Mouse (Mus musculus) ovary, postnatal 10 days (tissue): ENCODE data around the gene Abhd16a.
"Not testable (repeated sequence)": the region's sequence is repeated elsewhere in the genome, so short reads cannot be mapped to it uniquely, and the experiment has no call there.

ENCODE experiments used
- DNase-seq: peaks from one replicate; pipeline ENCODE4 v3.0.0; 2022; ENCODE audit warnings: low spot score

Gene Abhd16a

GRCm38 (mm10) chr17:35121143-35121799 lies 32.2 kb downstream of the Abhd16a start, which contains the start of gene Gpank1:
Gene Gpank1 (plus strand): TSS chr17:35121455.
- DNase-seq = peak; percentile 86

DNA sequence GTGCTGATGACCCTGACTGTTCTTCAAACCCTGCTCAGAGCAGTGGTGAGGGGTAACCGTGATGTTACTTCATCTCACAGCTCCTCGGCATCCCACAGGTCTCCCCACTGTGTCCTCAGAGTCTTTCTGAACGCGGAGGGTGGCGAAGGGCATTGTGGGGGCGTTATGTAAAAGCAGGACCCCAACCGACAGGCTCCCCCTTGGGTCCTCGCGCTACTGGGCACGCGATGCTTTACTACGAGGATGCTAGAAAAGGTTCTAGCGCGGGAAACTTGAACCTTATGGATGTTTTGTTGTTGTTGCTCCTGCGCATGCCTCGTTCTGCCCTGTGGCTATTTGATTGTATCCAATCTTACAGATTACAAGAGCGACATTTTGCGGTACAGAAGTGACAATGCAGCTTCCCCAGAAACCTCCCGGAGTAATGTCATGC lies 32.8 kb downstream of the Abhd16a start, which contains the start of gene Csnk2b:
TSS of gene Csnk2b (minus strand) at position 183 of the 433 bp plus-strand sequence.
- DNase-seq = no peak

DNA sequence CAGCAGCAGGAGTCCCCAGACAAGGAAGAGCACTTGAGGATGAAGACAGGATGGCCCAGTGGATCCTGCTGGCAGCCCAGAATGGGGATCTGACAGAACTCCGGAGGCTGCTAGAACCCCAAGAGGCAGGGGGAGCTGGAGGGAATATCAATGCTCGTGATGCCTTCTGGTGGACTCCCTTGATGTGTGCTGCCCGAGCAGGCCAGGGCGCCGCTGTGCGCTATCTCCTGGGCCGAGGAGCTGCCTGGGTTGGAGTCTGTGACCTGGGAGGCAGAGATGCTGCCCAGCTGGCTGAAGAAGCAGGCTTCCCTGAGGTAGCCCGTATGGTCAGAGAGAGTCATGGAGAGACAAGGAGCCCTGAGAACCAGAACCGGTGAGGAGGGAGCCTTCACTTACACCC lies 34.2 kb downstream of the Abhd16a start:
- not testable (repeated sequence) for DNase-seq

- not testable (repeated sequence) for DNase-seq
Observed at GRCm38 (mm10) chr17:35124261-35124896, 35.3 kb downstream of the Abhd16a start.

GRCm38 (mm10) chr17:35125081-35125480 lies 36.0 kb downstream of the Abhd16a start:
- no peak for DNase-seq

- no peak for DNase-seq
Observed at GRCm38 (mm10) chr17:35125578-35125977, 36.5 kb downstream of the Abhd16a start.

DNA sequence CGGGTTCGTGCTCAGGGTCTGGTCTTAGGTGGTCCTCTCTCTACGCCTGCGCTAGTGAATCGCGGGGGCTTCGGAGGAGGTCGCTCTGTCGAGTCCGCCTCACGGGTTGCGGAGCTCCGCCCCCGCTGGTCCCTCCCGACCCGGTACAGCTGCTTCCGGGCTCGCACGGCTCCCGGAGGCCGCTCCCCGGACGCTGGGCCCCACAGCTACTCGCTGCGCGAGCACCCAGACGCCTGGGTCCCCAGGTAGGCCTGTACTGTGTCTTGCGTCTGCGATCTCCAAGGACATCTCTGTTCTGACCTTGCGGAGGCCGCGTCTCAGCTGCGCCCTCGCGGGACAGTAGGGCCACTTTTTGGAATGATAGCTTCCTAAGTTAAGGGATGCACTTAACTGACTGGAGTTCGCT lies 37.1 kb downstream of the Abhd16a start, which contains the start of gene D17H6S53E:
TSS of gene D17H6S53E (plus strand) at position 168 of the 406 bp plus-strand sequence.
- peak; percentile 56 for DNase-seq

- DNase-seq = no peak
Observed at GRCm38 (mm10) chr17:35127017-35127416, 38.0 kb downstream of the Abhd16a start.

GRCm38 (mm10) chr17:35128996-35129395 lies 39.9 kb downstream of the Abhd16a start:
- no peak for DNase-seq

DNA sequence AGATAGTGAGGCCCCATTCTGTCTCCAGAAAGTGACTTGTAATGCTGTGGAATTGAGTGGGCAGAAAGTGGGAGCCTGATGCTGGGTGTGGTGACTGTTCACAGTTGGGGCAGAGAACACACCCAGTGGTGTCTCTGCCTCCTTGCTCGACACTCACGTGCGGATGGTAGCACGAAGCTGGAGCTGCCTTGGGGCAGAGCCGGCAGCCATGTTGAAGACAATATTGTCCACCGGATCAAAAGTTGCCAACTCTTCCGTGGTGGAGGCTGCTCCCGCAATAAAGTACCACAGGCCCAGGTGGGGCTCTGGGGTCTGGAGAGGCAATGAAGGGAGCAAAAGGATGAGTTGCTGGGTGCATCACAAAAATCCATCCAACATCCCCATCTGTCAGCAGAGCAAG lies 42.0 kb downstream of the Abhd16a start:
- no peak for DNase-seq

DNA sequence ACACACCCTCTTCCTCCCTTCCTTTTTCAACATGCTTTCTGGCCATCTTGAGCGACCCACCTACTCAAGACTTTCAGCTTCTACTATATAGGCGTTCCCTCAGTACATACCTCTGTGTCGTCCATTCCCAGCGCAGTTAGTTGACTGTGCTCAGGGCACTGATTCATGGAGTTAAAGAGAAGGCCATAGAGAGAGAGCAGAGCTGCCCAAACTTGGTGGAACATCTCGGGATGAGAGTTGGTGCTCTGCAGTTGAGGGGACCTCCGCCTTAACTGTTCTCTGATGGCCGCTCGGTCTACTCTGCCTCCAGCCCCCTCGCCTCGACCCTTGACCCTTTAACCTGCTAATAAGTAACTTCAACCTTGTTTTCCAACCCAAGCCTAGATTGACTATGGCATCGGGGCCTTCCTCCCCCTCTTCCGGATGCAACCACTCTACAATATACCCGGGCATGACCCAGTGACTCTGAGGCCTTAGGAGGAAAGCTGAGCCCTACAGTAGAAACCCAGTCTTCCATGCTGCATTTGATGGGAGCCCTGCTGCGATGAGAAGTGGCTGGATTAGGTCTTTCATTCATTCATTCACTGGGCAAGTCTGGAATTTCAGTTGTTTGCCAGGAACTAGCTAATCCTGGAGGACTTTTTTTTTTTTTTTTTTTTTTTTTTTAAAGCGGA lies 42.6 kb downstream of the Abhd16a start, which contains the start of gene Apom:
TSS of gene Apom (minus strand) at position 551 of the 674 bp plus-strand sequence.
- DNase-seq = no peak

GRCm38 (mm10) chr17:35132174-35132560 lies 43.1 kb downstream of the Abhd16a start:
- no peak for DNase-seq

- no peak for DNase-seq
Observed at GRCm38 (mm10) chr17:35133517-35133916, 44.5 kb downstream of the Abhd16a start.

- peak; percentile 94 for DNase-seq
Observed at GRCm38 (mm10) chr17:35134801-35135590, 45.9 kb downstream of the Abhd16a start, which contains the start of gene Bag6. Gene Bag6 (plus strand): TSS chr17:35135178.

GRCm38 (mm10) chr17:35135591-35136320 lies 46.7 kb downstream of the Abhd16a start:
- DNase-seq = no peak

DNA sequence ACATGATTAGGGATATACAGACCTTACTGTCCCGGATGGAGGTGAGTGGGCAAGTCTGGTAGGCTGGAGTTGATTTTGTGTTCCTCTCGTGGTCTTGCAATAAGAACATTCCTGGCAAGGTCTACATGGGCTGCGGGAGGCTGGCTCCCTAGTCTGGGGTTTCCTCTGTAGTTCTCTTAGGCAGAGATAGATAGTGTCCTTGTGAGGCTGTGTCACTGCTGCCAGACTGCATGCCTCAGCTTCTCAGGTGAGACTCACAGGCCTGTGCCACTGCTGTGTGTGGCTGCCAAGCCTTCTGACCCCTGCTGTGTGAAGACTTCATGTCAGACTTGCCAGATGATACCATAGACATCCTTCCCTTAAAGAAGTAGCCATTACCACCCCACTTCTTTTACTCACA lies 50.2 kb downstream of the Abhd16a start:
- no peak for DNase-seq

GRCm38 (mm10) chr17:35140490-35140996 lies 51.5 kb downstream of the Abhd16a start:
- no peak for DNase-seq

DNA sequence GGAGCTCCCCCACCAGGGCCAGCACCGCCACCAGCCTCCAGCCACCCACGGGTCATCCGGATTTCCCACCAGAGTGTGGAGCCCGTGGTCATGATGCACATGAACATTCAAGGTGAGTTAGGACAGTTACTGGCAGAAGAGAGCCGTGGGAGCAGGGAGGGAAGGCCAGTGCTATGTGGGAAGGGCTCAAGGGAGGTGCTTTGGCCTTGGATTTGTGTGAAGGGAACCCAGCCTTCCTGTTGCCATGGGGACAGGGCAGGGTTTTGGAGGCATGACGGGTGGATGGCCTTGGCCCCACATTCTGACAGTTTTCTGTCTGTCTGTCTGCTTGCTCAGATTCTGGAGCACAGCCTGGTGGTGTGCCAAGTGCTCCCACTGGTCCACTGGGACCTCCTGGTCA lies 52.9 kb downstream of the Abhd16a start:
- no peak for DNase-seq

DNA sequence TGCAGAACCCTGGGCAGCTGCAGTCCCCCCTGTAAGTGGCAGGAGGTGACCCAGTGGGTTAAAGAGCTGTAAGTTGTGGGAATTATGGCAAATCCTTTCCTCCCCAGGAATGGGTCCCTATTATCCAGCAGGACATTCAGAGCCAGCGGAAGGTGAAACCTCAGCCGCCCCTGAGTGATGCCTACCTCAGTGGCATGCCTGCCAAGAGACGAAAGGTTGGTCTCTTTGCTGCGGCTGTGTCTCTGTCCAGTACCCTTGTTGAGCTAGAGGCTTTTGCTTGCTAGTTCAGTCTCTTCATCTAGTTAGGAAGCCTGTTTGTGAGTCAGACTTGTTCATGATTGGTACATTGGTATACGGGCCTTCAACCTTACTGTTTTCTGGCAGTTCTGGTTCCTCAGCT lies 57.1 kb downstream of the Abhd16a start:
- no peak for DNase-seq

DNA sequence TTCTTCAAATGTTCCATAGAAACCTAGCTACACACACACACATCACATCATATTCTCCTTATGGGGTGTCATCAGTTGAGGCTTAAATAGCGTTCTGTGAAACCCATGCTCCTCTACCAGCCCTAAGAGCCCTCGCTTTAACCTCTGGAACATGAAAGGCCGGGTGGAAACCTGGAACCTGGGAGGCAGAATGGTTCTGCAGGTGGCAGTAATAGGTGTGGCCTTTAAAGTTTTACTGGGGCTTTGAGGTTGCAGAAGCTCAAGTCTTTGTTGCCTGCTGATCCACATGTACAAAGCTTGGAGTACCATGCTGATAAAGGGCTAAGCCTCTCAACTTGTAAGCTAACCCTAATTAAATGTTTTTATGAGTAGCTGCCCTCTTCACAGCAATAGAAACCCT lies 58.3 kb downstream of the Abhd16a start:
- DNase-seq = no peak
